Mouse (Mus musculus) liver, embryonic 14 days (tissue): ENCODE results near the gene Tnfrsf21. TPM values are rescaled to one million over a fixed set of nuclear protein-coding genes. Genes with fewer than 3 reads are reported as not detected.

Source experiments
- polyA plus RNA-seq: library from polyadenylated mRNA; depleted of rRNA; stranded (reverse); fragments of >200 nt; gene quantifications from 2 replicates; pipeline ENCODE4 v1.2.3, GENCODE M21; 2012; rRNA removed

The Tnfrsf21 gene
- polyA plus RNA-seq, result 15.0 and 17.2 TPM in 2 replicates

DNA sequence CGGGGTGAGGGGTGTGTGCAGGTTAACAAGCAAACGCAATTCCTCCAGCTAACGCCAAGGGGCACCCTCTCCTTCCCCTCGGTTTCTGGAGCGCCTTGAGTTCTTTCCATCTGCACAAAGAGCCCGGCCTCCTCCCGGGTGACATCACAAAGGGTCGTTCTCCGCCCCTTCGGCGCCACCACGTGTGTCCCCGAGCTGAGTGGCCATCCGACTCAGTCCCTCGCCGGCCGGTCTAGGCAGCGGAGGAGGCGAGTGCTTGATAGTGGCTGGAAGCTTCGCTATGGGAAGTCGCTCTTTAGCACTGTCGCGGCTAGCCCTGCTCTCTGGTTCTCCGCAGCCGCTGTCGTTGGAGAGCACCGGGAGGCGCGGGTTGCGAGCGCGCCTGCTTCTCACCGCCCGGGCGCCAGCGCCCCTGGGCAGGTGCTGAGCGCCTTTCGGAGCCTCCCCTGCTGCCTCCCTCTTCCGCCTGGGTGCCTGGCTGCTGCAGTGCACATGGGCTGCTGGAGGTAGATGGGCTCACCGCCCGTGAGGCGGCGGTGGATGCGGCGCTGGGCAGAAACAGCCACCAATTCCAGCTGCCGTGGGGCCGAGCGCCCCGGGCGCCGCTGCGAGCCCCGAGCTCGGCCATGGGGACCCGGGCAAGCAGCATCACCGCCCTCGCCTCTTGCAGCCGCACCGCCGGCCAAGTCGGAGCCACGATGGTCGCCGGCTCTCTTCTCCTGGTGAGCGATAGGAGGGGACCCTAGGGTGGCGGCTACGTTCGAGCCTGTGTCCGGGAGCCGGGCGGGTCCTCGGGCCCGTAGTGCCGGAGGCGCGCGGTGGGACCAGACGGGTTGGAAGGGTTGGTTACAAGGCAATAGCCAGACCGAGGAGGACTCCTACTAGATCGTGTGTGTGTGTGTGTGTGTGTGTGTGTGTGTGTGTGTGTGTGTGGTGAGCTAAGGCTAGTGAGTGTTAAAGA lies at the start of gene Tnfrsf21:
Gene Tnfrsf21 (plus strand): TSS at position 185 of the 961 bp plus-strand sequence.

Other genes with a start within 250 kb of the Tnfrsf21 start
- gene Cd2ap, start 139.9 kb upstream of the Tnfrsf21 start, polyA plus RNA-seq, result 9.5 and 10.2 TPM in 2 replicates